Mouse (Mus musculus): ENCODE results near the gene Wbp1l. TPM values are rescaled to one million over a fixed set of nuclear protein-coding genes. Genes with fewer than 3 reads are reported as not detected.
A peak's percentile ranks its signal among the peaks of the same experiment; 100 is the strongest.

Wbp1l gene
- polyA plus RNA-seq, 1 experiment from 2014 or later: 48.8 TPM

- Histone ChIP-seq H3K27ac (ENCODE audit: low read depth, low read length) (no peak overlapping the region), H3K27me3 (ENCODE audit: control insufficient read depth, insufficient read depth, low read length) (no peaks in the 10 kb centered on the region), H3K9ac (ENCODE audit: low read length) (no peak overlapping the region), H3K4me2 (ENCODE audit: low read depth) (no peak overlapping the region), H3K36me3 (ENCODE audit: control insufficient read depth, insufficient read depth, low read length) (peaks cover 2% of the 10 kb centered on the region; the same call in 1 of the 2 replicates), H3K4me3 (ENCODE audit: low read depth, low read length) (no peak overlapping the region), H3K4me1 (ENCODE audit: control insufficient read depth, insufficient read depth, low read length) (peaks cover 11% of the 10 kb centered on the region), H3K9me3 (ENCODE audit: control insufficient read depth, low read length) (no peaks in the 10 kb centered on the region)
- WGBS: 80% methylated on average over 10 of the region's 10 CpGs
- DNase-seq (ENCODE audit: low spot score) (no peak), ATAC-seq (ENCODE audit: insufficient read depth, low FRiP score, low TSS enrichment) (no peak)
Observed at GRCm38 (mm10) chr19:46644343-46644792, 45.5 kb downstream of the Wbp1l start.

GRCm38 (mm10) chr19:46644793-46645602 lies 46.1 kb downstream of the Wbp1l start:
- H3K4me3 ChIP-seq (ENCODE audit: low read depth, low read length): no peak overlapping the region
- H3K27ac ChIP-seq (ENCODE audit: low read depth, low read length): no peak overlapping the region
- 0 out of 2 replicates have a peak overlapping the region, but pooled peaks have one; percentile 1 for H3K9ac ChIP-seq (ENCODE audit: low read length)
- H3K4me2 ChIP-seq (ENCODE audit: low read depth): no peak overlapping the region
- H3K36me3 ChIP-seq (ENCODE audit: control insufficient read depth, insufficient read depth, low read length): peaks cover 2% of the 10 kb centered on the region; the same call in 1 of the 2 replicates
- no peaks in the 10 kb centered on the region for H3K27me3 ChIP-seq (ENCODE audit: control insufficient read depth, insufficient read depth, low read length)
- H3K9me3 ChIP-seq (ENCODE audit: control insufficient read depth, low read length): no peaks in the 10 kb centered on the region
- DNase-seq (ENCODE audit: low spot score) (no peak), ATAC-seq (ENCODE audit: insufficient read depth, low FRiP score, low TSS enrichment) (no peak)
- H3K4me1 ChIP-seq (ENCODE audit: control insufficient read depth, insufficient read depth, low read length): peaks cover 11% of the 10 kb centered on the region
- 45% methylated on average over 12 of the region's 12 CpGs for WGBS

GRCm38 (mm10) chr19:46646041-46646481 lies 47.2 kb downstream of the Wbp1l start:
- H3K4me2 ChIP-seq (ENCODE audit: low read depth): no peak overlapping the region
- WGBS: 87% methylated on average over 12 of the region's 12 CpGs
- H3K27me3 ChIP-seq (ENCODE audit: control insufficient read depth, insufficient read depth, low read length): no peaks in the 10 kb centered on the region
- DNase-seq (ENCODE audit: low spot score): no peak
- no peak overlapping the region for H3K4me3 ChIP-seq (ENCODE audit: low read depth, low read length)
- peaks cover 11% of the 10 kb centered on the region for H3K4me1 ChIP-seq (ENCODE audit: control insufficient read depth, insufficient read depth, low read length)
- no peak overlapping the region for H3K27ac ChIP-seq (ENCODE audit: low read depth, low read length)
- H3K9me3 ChIP-seq (ENCODE audit: control insufficient read depth, low read length): no peaks in the 10 kb centered on the region
- no peak overlapping the region for H3K9ac ChIP-seq (ENCODE audit: low read length)
- H3K36me3 ChIP-seq (ENCODE audit: control insufficient read depth, insufficient read depth, low read length): peaks cover 2% of the 10 kb centered on the region; the same call in 1 of the 2 replicates
- ATAC-seq (ENCODE audit: insufficient read depth, low FRiP score, low TSS enrichment): no peak

- Histone ChIP-seq H3K4me3 (ENCODE audit: low read depth, low read length) (no peak overlapping the region), H3K27me3 (ENCODE audit: control insufficient read depth, insufficient read depth, low read length) (no peaks in the 10 kb centered on the region), H3K4me1 (ENCODE audit: control insufficient read depth, insufficient read depth, low read length) (peaks cover 4% of the 10 kb centered on the region; the same call in 1 of the 2 replicates), H3K4me2 (ENCODE audit: low read depth) (no peak overlapping the region), H3K9ac (ENCODE audit: low read length) (no peak overlapping the region), H3K9me3 (ENCODE audit: control insufficient read depth, low read length) (no peaks in the 10 kb centered on the region), H3K27ac (ENCODE audit: low read depth, low read length) (no peak overlapping the region), H3K36me3 (ENCODE audit: control insufficient read depth, insufficient read depth, low read length) (peaks cover 2% of the 10 kb centered on the region; the same call in 1 of the 2 replicates)
- ATAC-seq (ENCODE audit: insufficient read depth, low FRiP score, low TSS enrichment): no peak
- no peak for DNase-seq (ENCODE audit: low spot score)
- 77% methylated on average over 3 of the region's 3 CpGs for WGBS
Observed at GRCm38 (mm10) chr19:46647254-46647653, 48.4 kb downstream of the Wbp1l start.

- H3K4me3 ChIP-seq (ENCODE audit: low read depth, low read length): no peak overlapping the region
- 87% methylated on average over 8 of the region's 8 CpGs for WGBS
- 0 out of 2 replicates have a peak, but pooled peaks cover 4% of the 10 kb centered on the region for H3K4me1 ChIP-seq (ENCODE audit: control insufficient read depth, insufficient read depth, low read length)
- H3K27ac ChIP-seq (ENCODE audit: low read depth, low read length): no peak overlapping the region
- no peak overlapping the region for H3K9ac ChIP-seq (ENCODE audit: low read length)
- ATAC-seq (ENCODE audit: insufficient read depth, low FRiP score, low TSS enrichment) (no peak), DNase-seq (ENCODE audit: low spot score) (no peak)
- H3K9me3 ChIP-seq (ENCODE audit: control insufficient read depth, low read length): no peaks in the 10 kb centered on the region
- H3K36me3 ChIP-seq (ENCODE audit: control insufficient read depth, insufficient read depth, low read length): peaks cover 2% of the 10 kb centered on the region; the same call in 1 of the 2 replicates
- H3K27me3 ChIP-seq (ENCODE audit: control insufficient read depth, insufficient read depth, low read length): no peaks in the 10 kb centered on the region
- H3K4me2 ChIP-seq (ENCODE audit: low read depth): no peak overlapping the region
Observed at GRCm38 (mm10) chr19:46647850-46648249, 49.0 kb downstream of the Wbp1l start.

- Histone ChIP-seq H3K4me2 (ENCODE audit: low read depth) (no peak overlapping the region), H3K27ac (ENCODE audit: low read depth, low read length) (no peak overlapping the region), H3K4me1 (ENCODE audit: control insufficient read depth, insufficient read depth, low read length) (0 out of 2 replicates have a peak, but pooled peaks cover 4% of the 10 kb centered on the region), H3K27me3 (ENCODE audit: control insufficient read depth, insufficient read depth, low read length) (no peaks in the 10 kb centered on the region), H3K36me3 (ENCODE audit: control insufficient read depth, insufficient read depth, low read length) (peaks cover 2% of the 10 kb centered on the region), H3K9ac (ENCODE audit: low read length) (no peak overlapping the region), H3K9me3 (ENCODE audit: control insufficient read depth, low read length) (no peaks in the 10 kb centered on the region), H3K4me3 (ENCODE audit: low read depth, low read length) (no peak overlapping the region)
- 96% methylated on average over 14 of the region's 14 CpGs for WGBS
- no peak for ATAC-seq (ENCODE audit: insufficient read depth, low FRiP score, low TSS enrichment)
- DNase-seq (ENCODE audit: low spot score): no peak
Observed at GRCm38 (mm10) chr19:46648565-46648964, 49.7 kb downstream of the Wbp1l start.

GRCm38 (mm10) chr19:46653188-46653587 lies 54.3 kb downstream of the Wbp1l start:
- H3K9me3 ChIP-seq (ENCODE audit: control insufficient read depth, low read length): no peaks in the 10 kb centered on the region; the same call in 1 of the 2 replicates
- no peak overlapping the region for H3K27ac ChIP-seq (ENCODE audit: low read depth, low read length)
- no peak overlapping the region for H3K9ac ChIP-seq (ENCODE audit: low read length)
- WGBS: 88% methylated on average over 5 of the region's 5 CpGs
- peaks cover 20% of the 10 kb centered on the region for H3K36me3 ChIP-seq (ENCODE audit: control insufficient read depth, insufficient read depth, low read length)
- H3K4me3 ChIP-seq (ENCODE audit: low read depth, low read length): no peak overlapping the region
- H3K4me1 ChIP-seq (ENCODE audit: control insufficient read depth, insufficient read depth, low read length): no peaks in the 10 kb centered on the region
- no peaks in the 10 kb centered on the region for H3K27me3 ChIP-seq (ENCODE audit: control insufficient read depth, insufficient read depth, low read length)
- DNase-seq (ENCODE audit: low spot score) (no peak), ATAC-seq (ENCODE audit: insufficient read depth, low FRiP score, low TSS enrichment) (no peak)
- no peak overlapping the region for H3K4me2 ChIP-seq (ENCODE audit: low read depth)

- no peak overlapping the region for H3K4me2 ChIP-seq (ENCODE audit: low read depth)
- 94% methylated on average over 14 of the region's 14 CpGs for WGBS
- no peaks in the 10 kb centered on the region; the same call in 1 of the 2 replicates for H3K9me3 ChIP-seq (ENCODE audit: control insufficient read depth, low read length)
- no peaks in the 10 kb centered on the region for H3K4me1 ChIP-seq (ENCODE audit: control insufficient read depth, insufficient read depth, low read length)
- no peaks in the 10 kb centered on the region for H3K27me3 ChIP-seq (ENCODE audit: control insufficient read depth, insufficient read depth, low read length)
- no peak for DNase-seq (ENCODE audit: low spot score)
- peaks cover 20% of the 10 kb centered on the region for H3K36me3 ChIP-seq (ENCODE audit: control insufficient read depth, insufficient read depth, low read length)
- ATAC-seq (ENCODE audit: insufficient read depth, low FRiP score, low TSS enrichment): no peak
- H3K9ac ChIP-seq (ENCODE audit: low read length): no peak overlapping the region
- H3K27ac ChIP-seq (ENCODE audit: low read depth, low read length): no peak overlapping the region
- H3K4me3 ChIP-seq (ENCODE audit: low read depth, low read length): no peak overlapping the region
Observed at GRCm38 (mm10) chr19:46653616-46654235, 54.8 kb downstream of the Wbp1l start.
